Mouse (Mus musculus) forebrain, embryonic 16.5 days (tissue): ENCODE measurements around the gene Larp1b. TPM values are rescaled to one million over a fixed set of nuclear protein-coding genes. Genes with fewer than 3 reads are reported as not detected.
"Not testable (repeated sequence)": the region's sequence is repeated elsewhere in the genome, so short reads cannot be mapped to it uniquely, and the experiment has no call there.

Source experiments
- ATAC-seq: fragments of 200-750 bp; cut with Nextera tagmentation; 2 replicates; pipeline ENCODE4 v1.8.0; 2017; ENCODE audit warnings: mild to moderate bottlenecking, moderate library complexity
- H3K27ac ChIP-seq: fragments of 300-500 bp; sonication (generic); 2 replicates; pipeline ENCODE4 v1.5.1; 2014; ENCODE audit warnings: low read length, control low read depth
- H3K27me3 ChIP-seq: fragments of 300-500 bp; sonication (generic); replicated peaks from 2 replicates; pipeline ENCODE4 v1.6.1; 2014; ENCODE audit warnings: low read length; ENCODE audit not compliant: control insufficient read depth, insufficient read depth
- H3K36me3 ChIP-seq: fragments of 300-500 bp; sonication (generic); 2 replicates; pipeline ENCODE4 v1.6.1; 2014; ENCODE audit not compliant: control insufficient read depth, insufficient read depth
- H3K4me1 ChIP-seq: fragments of 300-500 bp; sonication (generic); replicated peaks from 2 replicates; pipeline ENCODE4 v1.6.1; 2014; ENCODE audit warnings: low read length; ENCODE audit not compliant: control insufficient read depth, insufficient read depth
- H3K4me2 ChIP-seq: fragments of 300-500 bp; sonication (generic); 2 replicates; pipeline ENCODE4 v1.6.1; 2014; ENCODE audit warnings: mild to moderate bottlenecking, low read length, control low read depth
- H3K4me3 ChIP-seq: fragments of 300-500 bp; sonication (generic); replicated peaks from 2 replicates; pipeline ENCODE4 v1.5.1; 2014; ENCODE audit warnings: mild to moderate bottlenecking, low read length, control low read depth
- H3K9ac ChIP-seq: fragments of 300-500 bp; sonication (generic); replicated peaks from 2 replicates; pipeline ENCODE4 v1.6.1; 2014; ENCODE audit warnings: low read depth, low read length, control low read depth
- H3K9me3 ChIP-seq: fragments of 300-500 bp; sonication (generic); 2 replicates; pipeline ENCODE4 v1.6.1; 2016; ENCODE audit warnings: low read length; ENCODE audit not compliant: control insufficient read depth
- WGBS: fragments of 180-500 bp; shearing (Covaris S2); extraction: QIAGEN DNeasy Blood & Tissue Kit; methylation state at CpG from one replicate; pipeline ENCODE4 v1.1.7; 2014; 5-methylcytosine and 5-hydroxymethylcytosine counted together
- polyA plus RNA-seq: library from polyadenylated mRNA; unstranded; fragments of >200 nt; fragmentation: Nextera tagmentation; extraction: Ambion mirVana; gene quantifications from 2 replicates; pipeline ENCODE4 v1.2.1, GENCODE M21; 2015

The Larp1b gene
- 2.1 and 3.3 TPM in 2 replicates for polyA plus RNA-seq

DNA sequence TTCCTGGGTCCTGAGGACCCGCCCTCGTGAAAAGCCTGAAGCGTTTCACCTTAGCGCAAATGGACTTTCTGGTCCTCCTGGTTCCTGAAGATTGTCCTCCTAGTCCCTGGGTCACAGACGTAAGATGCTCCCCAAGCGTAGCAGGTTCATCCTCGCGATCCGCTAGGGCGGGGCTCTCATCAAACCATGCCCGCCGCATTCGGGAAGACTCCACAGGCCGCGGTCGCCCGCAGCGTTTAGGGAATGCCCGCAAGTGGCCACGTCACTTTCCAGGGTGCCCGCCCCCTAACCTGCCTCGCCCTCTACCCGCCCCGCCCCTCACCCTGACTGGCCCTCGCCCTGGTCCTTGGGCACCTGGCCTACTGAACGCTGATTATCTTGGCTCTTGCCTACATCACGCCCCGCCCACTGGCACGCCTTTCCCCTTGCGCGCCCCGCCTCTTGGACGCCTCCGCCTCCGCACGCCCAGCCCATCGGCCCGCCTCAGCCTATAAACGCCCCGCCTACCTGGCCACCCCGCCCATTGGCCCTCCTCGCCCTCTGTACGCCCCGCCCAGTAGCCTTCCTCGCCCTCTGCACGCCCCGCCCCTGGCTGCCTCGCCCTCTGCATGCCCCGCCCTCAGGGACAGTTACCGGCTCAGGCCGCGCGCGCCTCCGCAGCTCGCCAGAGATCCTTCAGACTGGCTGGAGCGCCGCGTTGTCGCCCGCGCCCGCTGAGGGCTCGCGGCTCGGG lies at the start of gene Larp1b:
TSS of gene Larp1b (plus strand) at position 659 of the 733 bp plus-strand sequence.
- ATAC-seq, result peak; percentile 93
- Histone ChIP-seq H3K27me3 (0 out of 2 replicates have a peak, but pooled peaks cover 5% of the 10 kb centered on the region), H3K9me3 (no peaks in the 10 kb centered on the region), H3K4me1 (peaks cover 12% of the 10 kb centered on the region; the same call in 1 of the 2 replicates), H3K27ac (peak within 1 kb of the TSS; percentile 38; the same call in 1 of the 2 replicates), H3K36me3 (no peaks in the 10 kb centered on the region), H3K9ac (peak within 1 kb of the TSS; percentile 68), H3K4me3 (peak within 1 kb of the TSS; percentile 71), H3K4me2 (peak within 1 kb of the TSS; percentile 95)
- WGBS, result under 1% methylated on average over 58 of the region's 66 CpGs

DNA sequence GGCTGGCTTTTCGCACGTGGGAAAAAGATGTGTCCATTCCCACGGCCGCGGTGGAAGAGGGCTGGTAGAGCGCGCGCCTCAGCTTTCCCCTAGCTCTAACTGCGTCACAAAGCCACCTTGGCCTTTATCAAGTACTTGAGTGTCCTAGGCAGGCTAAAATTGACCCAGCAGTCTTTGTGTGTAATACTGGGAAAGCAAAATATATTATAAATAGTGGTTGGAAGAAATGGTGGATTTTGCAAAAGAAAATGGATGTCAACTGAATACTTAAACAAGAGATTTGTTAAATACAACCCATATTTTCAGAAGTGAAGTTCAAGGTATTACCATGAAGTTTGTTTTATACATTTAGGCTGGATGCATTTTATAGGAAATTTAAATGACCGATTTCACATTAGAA lies 47.2 kb upstream of the Larp1b start, which contains the start of gene 1700034I23Rik:
TSS of gene 1700034I23Rik (minus strand) at position 101 of the 400 bp plus-strand sequence.
- H3K9ac ChIP-seq, H3K36me3 ChIP-seq, H3K4me1 ChIP-seq, H3K27me3 ChIP-seq, H3K4me2 ChIP-seq, H3K27ac ChIP-seq, H3K4me3 ChIP-seq, H3K9me3 ChIP-seq, ATAC-seq: not testable (repeated sequence)
- WGBS, result 96% methylated on average over 5 of the region's 10 CpGs

- H3K36me3 ChIP-seq, result peaks cover 14% of the 10 kb centered on the region
- H3K9ac ChIP-seq, result no peak overlapping the region
- no peak overlapping the region for H3K4me3 ChIP-seq
- H3K9me3 ChIP-seq, result no peaks in the 10 kb centered on the region
- no peak for ATAC-seq
- H3K27ac ChIP-seq, result no peak overlapping the region
- no peaks in the 10 kb centered on the region for H3K4me1 ChIP-seq
- no peaks in the 10 kb centered on the region for H3K27me3 ChIP-seq
- WGBS, result 86% methylated on average over 5 of the region's 5 CpGs
- H3K4me2 ChIP-seq, result no peak overlapping the region
Observed at GRCm38 (mm10) chr3:40938189-40938588, 11.4 kb upstream of the Larp1b start.

- 95% methylated on average over 4 of the region's 4 CpGs for WGBS
- Histone ChIP-seq H3K9me3 (no peaks in the 10 kb centered on the region), H3K4me1 (no peaks in the 10 kb centered on the region), H3K4me2 (no peak overlapping the region), H3K4me3 (no peak overlapping the region), H3K36me3 (peaks cover 11% of the 10 kb centered on the region), H3K27ac (no peak overlapping the region), H3K27me3 (no peaks in the 10 kb centered on the region), H3K9ac (no peak overlapping the region)
- ATAC-seq, result no peak
Observed at GRCm38 (mm10) chr3:40938592-40938991, 11.0 kb upstream of the Larp1b start.

DNA sequence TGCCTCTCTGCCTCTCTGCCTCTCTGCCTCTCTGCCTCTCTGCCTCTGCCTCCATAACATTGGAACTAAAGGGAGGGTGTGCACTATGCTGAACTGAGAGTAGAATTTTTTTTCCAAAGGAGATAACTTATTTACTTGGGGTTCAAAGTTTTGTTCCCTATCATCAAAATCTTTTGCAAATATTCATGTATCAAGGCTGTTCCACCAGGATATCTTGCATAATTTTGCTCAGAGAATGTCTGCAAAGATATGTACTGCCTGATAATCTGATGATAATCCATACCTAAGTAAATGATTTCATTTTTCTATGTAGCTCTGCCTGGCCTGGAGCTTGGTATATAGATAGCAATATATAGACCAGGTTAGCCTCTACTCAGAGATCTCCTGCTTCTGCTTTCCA lies 10.6 kb upstream of the Larp1b start:
- H3K9me3 ChIP-seq, result no peaks in the 10 kb centered on the region
- H3K4me2 ChIP-seq, result no peak overlapping the region
- no peak overlapping the region for H3K4me3 ChIP-seq
- ATAC-seq, result no peak
- no peak overlapping the region for H3K9ac ChIP-seq
- H3K4me1 ChIP-seq, result no peaks in the 10 kb centered on the region
- peaks cover 6% of the 10 kb centered on the region for H3K36me3 ChIP-seq
- H3K27ac ChIP-seq, result no peak overlapping the region
- H3K27me3 ChIP-seq, result no peaks in the 10 kb centered on the region

GRCm38 (mm10) chr3:40949903-40950600 lies 424 bp downstream of the Larp1b start:
- under 1% methylated on average over 78 of the region's 118 CpGs for WGBS
- Histone ChIP-seq H3K36me3 (no peaks in the 10 kb centered on the region), H3K9me3 (no peaks in the 10 kb centered on the region), H3K4me2 (peak overlapping the region; percentile 95), H3K27ac (peak overlapping the region; percentile 38; the same call in 1 of the 2 replicates), H3K4me3 (peak overlapping the region; percentile 71), H3K9ac (peak overlapping the region; percentile 68), H3K4me1 (peaks cover 12% of the 10 kb centered on the region; the same call in 1 of the 2 replicates), H3K27me3 (0 out of 2 replicates have a peak, but pooled peaks cover 5% of the 10 kb centered on the region)
- peak; percentile 54 for ATAC-seq

DNA sequence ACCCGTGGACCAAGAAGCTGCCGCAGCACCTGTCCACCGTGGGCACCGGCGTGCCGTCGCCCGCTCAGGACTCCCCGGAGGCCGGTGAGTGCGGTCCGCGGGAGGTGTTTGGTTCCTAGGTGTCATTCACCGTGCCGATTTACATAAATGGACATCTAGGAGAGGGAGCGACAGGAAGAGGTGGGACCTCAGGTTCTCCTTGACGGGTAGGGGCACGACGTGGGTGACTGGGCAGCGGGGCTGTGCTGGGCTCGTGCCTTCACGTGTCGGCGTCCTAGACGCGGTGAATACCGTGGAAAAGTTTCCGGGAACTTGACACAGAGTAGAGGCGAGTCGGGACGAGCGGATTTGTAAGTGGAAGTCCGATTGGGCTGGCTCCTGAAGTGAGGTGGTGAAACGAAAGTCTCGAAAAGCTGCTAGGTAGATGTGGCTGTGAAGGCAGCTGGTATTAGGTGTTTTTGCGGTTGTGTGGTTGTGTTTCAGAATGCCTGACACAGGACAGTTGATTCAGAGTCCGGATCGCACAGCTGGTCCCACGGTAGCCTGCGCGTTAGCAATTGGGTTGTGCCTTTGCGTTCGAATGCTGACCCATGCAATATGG lies 1.1 kb downstream of the Larp1b start:
- Histone ChIP-seq H3K27me3 (0 out of 2 replicates have a peak, but pooled peaks cover 5% of the 10 kb centered on the region), H3K9ac (peak overlapping the region; percentile 68), H3K4me3 (peak overlapping the region; percentile 71), H3K36me3 (no peaks in the 10 kb centered on the region), H3K27ac (no peak overlapping the region), H3K4me2 (peak overlapping the region; percentile 95), H3K9me3 (no peaks in the 10 kb centered on the region), H3K4me1 (peaks cover 12% of the 10 kb centered on the region; the same call in 1 of the 2 replicates)
- ATAC-seq, result no peak
- WGBS, result under 1% methylated on average over 43 of the region's 43 CpGs

DNA sequence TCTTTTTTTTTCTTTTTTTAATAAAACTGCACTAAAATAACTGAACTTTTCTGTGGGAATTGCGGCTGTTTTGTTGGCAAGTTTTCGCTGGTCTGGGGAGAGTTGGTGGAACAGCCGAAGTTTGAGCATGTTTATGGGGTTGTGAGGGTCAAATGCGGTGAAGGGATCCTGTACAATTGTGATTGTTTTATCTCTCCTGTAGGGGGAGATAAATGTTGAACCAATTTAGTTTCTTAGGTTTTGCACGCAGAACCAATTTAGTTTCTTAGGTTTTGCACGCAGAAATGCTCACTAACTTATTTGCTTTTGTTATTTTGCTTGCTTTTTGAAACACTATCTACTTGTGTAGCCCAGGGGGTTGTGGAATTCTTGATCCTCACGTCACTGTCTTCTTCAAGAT lies 1.7 kb downstream of the Larp1b start:
- Histone ChIP-seq H3K27me3 (0 out of 2 replicates have a peak, but pooled peaks cover 5% of the 10 kb centered on the region), H3K36me3 (no peaks in the 10 kb centered on the region), H3K27ac (no peak overlapping the region), H3K4me3 (peak overlapping the region; percentile 71), H3K9ac (no peak overlapping the region), H3K4me2 (peak overlapping the region; percentile 95), H3K9me3 (no peaks in the 10 kb centered on the region), H3K4me1 (peaks cover 12% of the 10 kb centered on the region; the same call in 1 of the 2 replicates)
- WGBS, result 13% methylated on average over 7 of the region's 7 CpGs
- ATAC-seq, result no peak

GRCm38 (mm10) chr3:40952606-40953005 lies 3.0 kb downstream of the Larp1b start:
- ATAC-seq, result no peak
- no peaks in the 10 kb centered on the region for H3K9me3 ChIP-seq
- H3K27ac ChIP-seq, result no peak overlapping the region
- H3K4me1 ChIP-seq, result peaks cover 12% of the 10 kb centered on the region; the same call in 1 of the 2 replicates
- no peak overlapping the region for H3K4me2 ChIP-seq
- no peak overlapping the region for H3K4me3 ChIP-seq
- 0 out of 2 replicates have a peak, but pooled peaks cover 5% of the 10 kb centered on the region for H3K27me3 ChIP-seq
- no peak overlapping the region for H3K9ac ChIP-seq
- no peaks in the 10 kb centered on the region for H3K36me3 ChIP-seq
